Mouse (Mus musculus) left cerebral cortex, adult 2 months (tissue): ENCODE results near the gene Prr23a3. TPM values are rescaled to one million over a fixed set of nuclear protein-coding genes. Genes with fewer than 3 reads are reported as not detected.

Experiments
- DNase-seq, 2 experiments: peaks; one replicate each; pipeline ENCODE4 v3.0.0; 2021 to 2022; ENCODE audit warnings: low spot score in 2 of 2, mixed read lengths in 1 of 2; ENCODE audit errors: extremely low spot score in 1 of 2
- H3K27ac ChIP-seq: fragments of 200-600 bp; 2 replicates; pipeline ENCODE4 v1.8.1; 2022
- H3K4me3 ChIP-seq: fragments of 200-600 bp; 2 replicates; pipeline ENCODE4 v1.8.1; 2022
- CTCF ChIP-seq: fragments of 200-600 bp; IDR thresholded peaks from 2 replicates; pipeline ENCODE4 v1.8.1; 2022; ENCODE audit warnings: antibody characterized with exemption, mild to moderate bottlenecking, moderate library complexity
- intact Hi-C: fragments of 180-260 bp; cut with DNase I; formaldehyde crosslinking; loops from one replicate; pipeline ENCODE4 v1.15.1; 2025
- long read RNA-seq, 2 experiments: library from polyadenylated mRNA; stranded (forward); transcript quantifications; one replicate each; pipeline ENCODE4 v2.0.0; 2021; ENCODE audit warnings: borderline mapping rate in 2 of 2
- total RNA-seq, 2 experiments: library from RNA; stranded (reverse); gene quantifications; 2 replicates each; pipeline ENCODE4 v1.2.3; 2021

The Prr23a3 gene
- not detected for total RNA-seq
- long read RNA-seq, experiment 1: 0 reads
- long read RNA-seq, experiment 2: 0 reads

DNA sequence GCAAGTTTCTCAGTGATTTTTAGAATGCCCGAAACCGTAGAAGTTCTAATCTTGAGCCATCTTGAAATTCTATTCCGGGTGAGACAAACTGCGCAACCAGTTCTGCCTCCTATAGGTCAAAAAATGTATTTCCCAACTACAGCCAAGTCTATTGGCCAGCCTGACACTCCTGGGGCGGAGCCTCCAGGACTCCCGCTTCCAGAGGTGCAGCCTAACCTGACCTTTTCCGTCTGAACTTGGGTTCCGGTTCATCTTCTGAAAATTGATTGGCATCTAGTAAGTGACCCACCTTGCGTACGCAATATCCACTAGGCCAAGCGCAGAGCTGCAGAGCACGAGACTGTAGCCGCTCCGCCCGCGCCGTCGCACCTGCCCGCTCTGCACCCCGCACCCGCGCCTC is at the start of gene Prr23a3:
TSS of gene Prr23a3 (plus strand) at position 197 of the 400 bp plus-strand sequence.
- no peak within 1 kb of the TSS for H3K27ac ChIP-seq
- DNase-seq: no peak
- intact Hi-C loops: no loop called here

DNA sequence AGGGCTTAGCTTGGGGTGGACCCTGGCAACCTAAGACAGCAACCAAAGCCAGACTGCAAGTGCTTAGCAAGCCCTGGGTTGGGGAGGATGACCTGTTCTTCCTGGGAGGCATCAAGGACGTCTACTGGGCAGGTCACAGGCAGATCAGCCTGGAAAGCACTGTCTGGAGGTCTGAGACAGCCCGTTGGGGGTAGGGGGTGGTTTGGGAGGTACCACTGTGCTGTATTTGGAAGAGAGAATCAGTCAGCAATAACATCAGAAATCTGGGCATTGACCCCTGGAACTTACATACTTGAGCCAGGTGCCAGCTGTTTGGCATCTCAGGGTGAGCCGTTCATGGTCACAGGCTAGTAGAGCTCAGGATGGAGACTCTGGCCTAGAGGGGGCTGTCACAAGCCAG is 48.5 kb upstream of the Prr23a3 start:
- no peak for TF ChIP-seq CTCF
- DNase-seq: no peak
- intact Hi-C loops: no loop called here
- no peak overlapping the region for H3K4me3 ChIP-seq
- no peak overlapping the region for H3K27ac ChIP-seq

More for the DNA sequence above, at the start of gene Prr23a3:
- TF ChIP-seq CTCF: no peak
- H3K4me3 ChIP-seq: no peak within 1 kb of the TSS

DNA sequence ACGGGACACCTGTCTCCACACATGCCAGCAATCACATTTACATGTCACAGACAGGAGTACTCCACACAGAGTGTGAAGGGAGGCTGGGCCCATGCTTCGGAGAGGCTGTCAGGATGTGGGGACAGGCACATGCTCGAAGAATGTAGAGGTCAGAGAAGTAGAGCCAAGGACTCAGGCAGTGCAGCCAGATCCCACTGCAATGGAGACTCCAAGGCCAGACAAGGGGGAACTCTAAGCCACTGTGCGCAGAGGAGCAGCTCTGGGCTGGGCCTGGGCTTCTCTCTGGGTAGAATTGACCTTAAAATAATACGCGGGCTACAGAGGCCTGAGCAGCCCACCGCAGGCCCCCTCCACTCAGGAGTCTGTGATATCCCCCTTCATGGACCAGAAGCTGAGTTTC is 47.0 kb upstream of the Prr23a3 start:
- no peak for DNase-seq
- Histone ChIP-seq H3K4me3 (no peak overlapping the region), H3K27ac (no peak overlapping the region)
- intact Hi-C loops: no loop called here
- no peak for TF ChIP-seq CTCF

DNA sequence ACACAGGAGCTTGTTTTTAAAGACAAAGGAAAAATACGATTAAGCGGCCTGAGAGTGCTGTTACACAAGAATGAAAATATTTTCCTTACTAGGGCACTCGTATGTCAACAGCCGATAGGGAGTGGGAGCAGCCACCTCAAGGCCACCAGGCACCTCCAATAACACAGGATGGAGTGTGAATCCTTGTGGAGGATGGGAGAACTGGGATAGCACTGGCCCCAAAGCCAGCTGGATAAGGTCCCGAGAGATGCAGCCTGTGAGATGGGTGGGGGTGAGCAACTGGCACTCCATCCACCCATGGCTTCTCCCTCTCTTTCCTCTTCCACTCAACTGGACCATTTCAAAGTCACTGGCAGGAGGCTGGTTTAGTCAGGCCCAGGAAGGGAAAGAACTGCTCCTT is 45.6 kb upstream of the Prr23a3 start:
- no peak for DNase-seq
- Histone ChIP-seq H3K4me3 (no peak overlapping the region), H3K27ac (no peak overlapping the region)
- TF ChIP-seq CTCF: no peak
- intact Hi-C loops: no loop called here

- intact Hi-C loops: no loop called here
- TF ChIP-seq CTCF: no peak
- H3K4me3 ChIP-seq: no peak overlapping the region
- no peak overlapping the region for H3K27ac ChIP-seq
- DNase-seq: no peak
Observed at GRCm38 (mm10) chr9:98819481-98819880, 45.1 kb upstream of the Prr23a3 start.

GRCm38 (mm10) chr9:98820461-98820860 is 44.1 kb upstream of the Prr23a3 start:
- no peak overlapping the region for H3K27ac ChIP-seq

DNA sequence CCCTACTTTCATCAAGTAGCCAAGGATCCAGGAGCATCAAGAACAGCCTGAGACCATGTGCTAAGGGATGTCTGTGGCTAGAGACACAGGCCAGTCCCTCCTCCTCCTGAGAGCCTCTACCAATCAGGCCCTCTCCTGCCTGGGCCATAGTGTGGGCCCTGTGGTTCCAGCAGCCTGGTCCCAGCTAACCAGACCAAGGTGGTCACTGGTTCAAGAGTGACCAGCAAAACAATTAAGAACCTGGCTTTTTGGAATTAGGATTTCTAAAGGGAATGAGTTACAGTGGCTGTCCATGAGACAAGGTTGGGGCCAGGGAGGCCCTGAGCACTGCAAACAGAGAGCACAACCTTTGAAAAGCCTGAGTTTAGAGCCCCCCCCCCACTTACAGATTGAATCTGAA is 43.5 kb upstream of the Prr23a3 start:
- Histone ChIP-seq H3K4me3 (no peak overlapping the region), H3K27ac (no peak overlapping the region)
- DNase-seq: no peak
- TF ChIP-seq CTCF: no peak
- intact Hi-C loops: no loop called here

More at GRCm38 (mm10) chr9:98820461-98820860, 44.1 kb upstream of the Prr23a3 start:
- no peak for DNase-seq
- intact Hi-C loops: no loop called here
- no peak overlapping the region for H3K4me3 ChIP-seq
- TF ChIP-seq CTCF: no peak

- Histone ChIP-seq H3K4me3 (no peak overlapping the region), H3K27ac (no peak overlapping the region)
- intact Hi-C loops: no loop called here
- no peak for DNase-seq
- TF ChIP-seq CTCF: no peak
Observed at GRCm38 (mm10) chr9:98823805-98824204, 40.8 kb upstream of the Prr23a3 start.

DNA sequence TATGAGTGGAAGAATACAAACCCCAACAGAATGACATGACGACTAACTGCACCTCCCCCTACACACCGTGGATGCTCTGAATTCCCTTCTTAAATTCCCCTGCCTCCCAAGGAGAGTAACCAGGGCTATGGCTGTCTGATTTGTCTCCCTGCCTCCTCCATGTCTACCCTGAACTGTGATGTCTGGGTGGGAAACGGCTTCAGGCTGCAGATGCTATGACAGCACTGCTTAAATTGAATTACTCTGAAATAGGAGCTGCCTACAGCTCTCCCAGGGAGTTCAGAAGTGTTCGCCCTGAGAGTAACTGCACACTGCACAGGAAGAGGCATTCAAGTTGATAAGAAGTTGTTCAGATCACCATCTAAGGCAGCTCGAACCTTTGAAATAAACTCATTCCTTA is 35.1 kb upstream of the Prr23a3 start:
- Histone ChIP-seq H3K27ac (no peak overlapping the region), H3K4me3 (no peak overlapping the region)
- no peak for TF ChIP-seq CTCF
- intact Hi-C loops: no loop called here
- no peak for DNase-seq

- DNase-seq: no peak
- no peak for TF ChIP-seq CTCF
- intact Hi-C loops: no loop called here
- Histone ChIP-seq H3K4me3 (no peak overlapping the region), H3K27ac (no peak overlapping the region)
Observed at GRCm38 (mm10) chr9:98837537-98838074, 27.0 kb upstream of the Prr23a3 start.

DNA sequence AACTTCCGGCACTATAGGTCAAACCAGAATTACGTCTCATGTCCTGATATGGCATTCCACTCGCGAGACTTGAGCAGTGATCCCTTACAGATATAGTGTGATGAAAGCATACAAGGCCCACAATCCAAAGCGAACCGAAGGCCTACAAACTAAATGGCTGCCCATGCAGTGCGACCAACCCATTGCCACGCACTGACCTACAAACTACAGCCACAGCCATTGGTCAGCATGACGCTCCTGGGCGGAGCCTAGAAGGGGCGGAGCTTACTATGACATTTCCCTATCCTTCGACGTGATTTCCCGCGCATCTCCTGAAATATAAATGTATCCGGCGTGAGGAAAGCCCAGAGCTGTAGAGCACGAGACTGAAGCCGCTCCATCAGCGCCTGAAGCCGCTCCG is 22.4 kb upstream of the Prr23a3 start, which contains the start of gene Prr23a1:
TSS of gene Prr23a1 (plus strand) at position 387 of the 400 bp plus-strand sequence.
- no peak for TF ChIP-seq CTCF
- H3K27ac ChIP-seq: no peak within 1 kb of the TSS
- DNase-seq: no peak
- H3K4me3 ChIP-seq: no peak within 1 kb of the TSS
- intact Hi-C loops: no loop called here

DNA sequence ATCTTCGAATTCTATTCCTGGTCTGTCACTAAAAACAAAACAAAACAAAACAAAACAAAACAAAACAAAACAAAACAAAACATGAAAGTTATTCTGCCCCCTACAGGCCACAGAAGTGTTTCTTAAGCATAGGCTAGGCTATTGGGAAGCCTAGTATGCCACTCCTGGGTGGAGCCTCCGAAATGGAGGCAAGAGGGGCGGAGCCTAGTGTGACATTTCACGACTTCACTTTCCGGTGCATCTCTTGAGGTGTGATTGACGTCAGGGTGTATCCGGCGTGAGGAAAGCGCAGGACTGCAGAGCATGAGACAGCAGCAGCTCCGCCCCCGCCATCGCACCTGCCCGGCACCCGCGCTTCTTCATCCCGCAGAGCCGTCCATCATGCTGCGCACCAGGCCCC is 8.4 kb upstream of the Prr23a3 start, which contains the start of gene Prr23a2:
TSS of gene Prr23a2 (plus strand) at position 285 of the 400 bp plus-strand sequence.
- H3K4me3 ChIP-seq: no peak within 1 kb of the TSS
- no peak for DNase-seq
- H3K27ac ChIP-seq: no peak within 1 kb of the TSS
- intact Hi-C loops: no loop called here
- TF ChIP-seq CTCF: no peak; the same call in none of the 2 replicates

- Histone ChIP-seq H3K4me3 (no peak overlapping the region), H3K27ac (no peak overlapping the region)
- intact Hi-C loops: no loop called here
- TF ChIP-seq CTCF: peak; percentile 36
- no peak for DNase-seq
Observed at GRCm38 (mm10) chr9:98863463-98863862, 1.1 kb upstream of the Prr23a3 start.
